Mouse (Mus musculus): ENCODE results near the gene Eif2b3.

The Eif2b3 gene

GRCm38 (mm10) chr4:117019206-117020134 is at the start of gene Eif2b3:
TSS of gene Eif2b3 (plus strand) at chr4:117019402.
- DNase-seq, result peak; percentile 92

- DNase-seq, result no peak
Measured at GRCm38 (mm10) chr4:116976503-116976902, 42.7 kb upstream of the Eif2b3 start.

- no peak for DNase-seq
Measured at GRCm38 (mm10) chr4:116985681-116986080, 33.5 kb upstream of the Eif2b3 start.

- peak; percentile 86 for DNase-seq
Measured at GRCm38 (mm10) chr4:116986400-116987121, 32.6 kb upstream of the Eif2b3 start.

- no peak for DNase-seq
Measured at GRCm38 (mm10) chr4:116987122-116987456, 32.1 kb upstream of the Eif2b3 start.

- DNase-seq, result no peak
Measured at GRCm38 (mm10) chr4:116989731-116990130, 29.5 kb upstream of the Eif2b3 start.

- DNase-seq, result peak; percentile 85
Measured at GRCm38 (mm10) chr4:116991366-116991765, 27.8 kb upstream of the Eif2b3 start.

- DNase-seq, result peak; percentile 97
Measured at GRCm38 (mm10) chr4:116993672-116994621, 25.3 kb upstream of the Eif2b3 start, which contains the start of gene Urod. TSS of gene Urod (minus strand) at chr4:116994413.

GRCm38 (mm10) chr4:116995131-116995797 is 23.9 kb upstream of the Eif2b3 start, which contains the start of gene Hectd3:
TSS of gene Hectd3 (plus strand) at chr4:116995317.
- peak; percentile 82 for DNase-seq

- DNase-seq, result peak; percentile 86
Measured at GRCm38 (mm10) chr4:116995798-116996135, 23.4 kb upstream of the Eif2b3 start.

GRCm38 (mm10) chr4:116999513-117000154 is 19.6 kb upstream of the Eif2b3 start:
- no peak for DNase-seq

- no peak for DNase-seq
Measured at GRCm38 (mm10) chr4:117001957-117002356, 17.2 kb upstream of the Eif2b3 start.

- peak; percentile 81 for DNase-seq
Measured at GRCm38 (mm10) chr4:117002543-117003521, 16.4 kb upstream of the Eif2b3 start.

- DNase-seq, result no peak
Measured at GRCm38 (mm10) chr4:117004649-117005048, 14.6 kb upstream of the Eif2b3 start.

- no peak for DNase-seq
Measured at GRCm38 (mm10) chr4:117005611-117006400, 13.4 kb upstream of the Eif2b3 start.

- no peak for DNase-seq
Measured at GRCm38 (mm10) chr4:117007058-117007457, 12.1 kb upstream of the Eif2b3 start.

- no peak for DNase-seq
Measured at GRCm38 (mm10) chr4:117010231-117010630, 9.0 kb upstream of the Eif2b3 start.

GRCm38 (mm10) chr4:117013596-117013995 is 5.6 kb upstream of the Eif2b3 start:
- DNase-seq, result no peak

- no peak for DNase-seq
Measured at GRCm38 (mm10) chr4:117014901-117015415, 4.2 kb upstream of the Eif2b3 start.
